Mouse (Mus musculus) ES-E14 (cell line): ENCODE measurements around the gene BC003965.

Source experiments
- HCFC1 ChIP-seq: IDR thresholded peaks from 2 replicates; pipeline ENCODE4 v1.6.1; 2012; ENCODE audit warnings: low read length, inconsistent platforms, borderline replicate concordance; ENCODE audit not compliant: insufficient read depth
- MAFK ChIP-seq: IDR thresholded peaks from 2 replicates; pipeline ENCODE4 v1.6.1; 2014; ENCODE audit warnings: mild to moderate bottlenecking, low read depth, low read length, inconsistent platforms; ENCODE audit not compliant: insufficient read depth
- ZNF384 ChIP-seq: IDR thresholded peaks from 2 replicates; pipeline ENCODE4 v1.6.1; 2012; ENCODE audit warnings: low read depth, low read length, inconsistent platforms

GRCm38 (mm10) chr17:25218967-25219366, 34.6 kb downstream of the BC003965 start:
- TF ChIP-seq ZNF384 (no peak), MAFK (no peak), HCFC1 (no peak)
